Mouse (Mus musculus): ENCODE data around the gene Cd3g.

- TF ChIP-seq CTCF (conservative IDR thresholded peaks at IDR 0.05; ENCODE audit: low read length) (no peak), NANOG (IDR thresholded peaks at IDR 0.05; ENCODE audit: borderline replicate concordance, low read length) (no peak), POU5F1 (IDR thresholded peaks at IDR 0.05; ENCODE audit: borderline replicate concordance, low read length) (no peak)
These were observed 14.7 kb upstream of the Cd3g start for GRCm38 (mm10) chr9:44994962-44995361.
